Mouse (Mus musculus) gastrocnemius, adult 18-20 months (tissue): ENCODE data around the gene Gm10837. TPM values are rescaled to one million over a fixed set of nuclear protein-coding genes. Genes with fewer than 3 reads are reported as not detected.

ENCODE experiments used
- DNase-seq: peaks from one replicate; pipeline ENCODE4 v3.0.0; 2021; ENCODE audit warnings: low spot score
- total RNA-seq, 2 experiments: library from RNA; stranded (reverse); gene quantifications; 2 replicates each; pipeline ENCODE4 v1.2.3; 2021

The Gm10837 gene
- total RNA-seq, 2 experiments from 2014 or later: not detected

- no peak for DNase-seq
These were observed 10.8 kb upstream of the Gm10837 start for GRCm38 (mm10) chr14:122479461-122480109.

- no peak for DNase-seq
These were observed 10.0 kb upstream of the Gm10837 start for GRCm38 (mm10) chr14:122480355-122480754.

GRCm38 (mm10) chr14:122481181-122481580, 9.2 kb upstream of the Gm10837 start:
- DNase-seq: no peak

- DNase-seq: no peak
These were observed 8.0 kb upstream of the Gm10837 start for GRCm38 (mm10) chr14:122482081-122483023.

GRCm38 (mm10) chr14:122483024-122483385, 7.4 kb upstream of the Gm10837 start:
- no peak for DNase-seq

- DNase-seq: no peak
These were observed 6.6 kb upstream of the Gm10837 start for GRCm38 (mm10) chr14:122483556-122484421.

- no peak for DNase-seq
These were observed 5.9 kb upstream of the Gm10837 start for GRCm38 (mm10) chr14:122484458-122484843.

- no peak for DNase-seq
These were observed 5.4 kb upstream of the Gm10837 start for GRCm38 (mm10) chr14:122484844-122485551.

- no peak for DNase-seq
These were observed 4.7 kb upstream of the Gm10837 start for GRCm38 (mm10) chr14:122485635-122486181.

- DNase-seq: no peak
These were observed 3.8 kb upstream of the Gm10837 start for GRCm38 (mm10) chr14:122486611-122487010.

GRCm38 (mm10) chr14:122487366-122487765, 3.0 kb upstream of the Gm10837 start:
- no peak for DNase-seq

GRCm38 (mm10) chr14:122489041-122489440, 1.3 kb upstream of the Gm10837 start:
- no peak for DNase-seq

GRCm38 (mm10) chr14:122489686-122490414, 536 bp upstream of the Gm10837 start:
- no peak for DNase-seq

- DNase-seq: no peak
These were observed 1.1 kb downstream of the Gm10837 start for GRCm38 (mm10) chr14:122491521-122491920.

- no peak for DNase-seq
These were observed 1.6 kb downstream of the Gm10837 start for GRCm38 (mm10) chr14:122492015-122492414.

GRCm38 (mm10) chr14:122509058-122509457, 18.7 kb downstream of the Gm10837 start:
- no peak for DNase-seq

- DNase-seq: no peak
These were observed 21.1 kb downstream of the Gm10837 start for GRCm38 (mm10) chr14:122511519-122511918.

GRCm38 (mm10) chr14:122513511-122514036, 23.2 kb downstream of the Gm10837 start:
- DNase-seq: no peak

- DNase-seq: no peak
These were observed 38.1 kb downstream of the Gm10837 start for GRCm38 (mm10) chr14:122528475-122528874.
